Mouse (Mus musculus): ENCODE data around the gene Golga1. TPM values are rescaled to one million over a fixed set of nuclear protein-coding genes. Genes with fewer than 3 reads are reported as not detected.
"Not testable (repeated sequence)": the region's sequence is repeated elsewhere in the genome, so short reads cannot be mapped to it uniquely, and the experiment has no call there.

Gene Golga1
- polyA plus RNA-seq, 1 experiment from 2014 or later: 26.7 TPM

DNA sequence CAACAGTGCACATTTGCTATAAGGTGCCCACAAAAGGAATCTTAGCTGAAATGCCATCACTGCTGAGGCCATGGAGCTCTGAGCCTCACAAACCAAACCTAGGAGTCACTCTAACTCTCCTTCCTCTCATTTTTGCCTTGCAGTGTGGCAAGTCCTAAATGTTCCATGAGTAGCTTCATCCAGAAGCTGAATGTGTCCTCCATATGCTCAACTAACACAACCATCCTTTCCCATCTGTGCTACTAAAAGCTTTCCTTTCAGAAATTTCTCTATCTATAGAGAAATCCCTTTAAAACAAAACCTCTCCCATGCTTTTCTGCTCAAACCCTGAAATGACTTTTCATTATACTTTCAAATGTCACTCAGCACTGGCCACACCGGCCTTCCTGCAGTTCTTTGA is 33.7 kb downstream of the Golga1 start:
- Histone ChIP-seq H3K36me3 (ENCODE audit: control insufficient read depth, insufficient read depth) (peaks cover 69% of the 10 kb centered on the region), H3K27ac (ENCODE audit: low read depth, low read length) (no peak overlapping the region), H3K4me1 (replicated peaks; ENCODE audit: control insufficient read depth, insufficient read depth, low read length) (no peaks in the 10 kb centered on the region), H3K27me3 (replicated peaks; ENCODE audit: control insufficient read depth, insufficient read depth, low read length) (no peaks in the 10 kb centered on the region), H3K9me3 (ENCODE audit: control insufficient read depth) (no peaks in the 10 kb centered on the region), H3K9ac (ENCODE audit: low read depth, low read length) (no peak overlapping the region), H3K4me3 (ENCODE audit: low read depth, low read length) (no peak overlapping the region), H3K4me2 (replicated peaks; ENCODE audit: low read depth) (no peak overlapping the region)
- WGBS: 94% methylated on average over 1 of the region's 1 CpGs
- ATAC-seq: no peak
- TF ChIP-seq CTCF (IDR thresholded peaks at IDR 0.05; ENCODE audit: low read depth): no peak

DNA sequence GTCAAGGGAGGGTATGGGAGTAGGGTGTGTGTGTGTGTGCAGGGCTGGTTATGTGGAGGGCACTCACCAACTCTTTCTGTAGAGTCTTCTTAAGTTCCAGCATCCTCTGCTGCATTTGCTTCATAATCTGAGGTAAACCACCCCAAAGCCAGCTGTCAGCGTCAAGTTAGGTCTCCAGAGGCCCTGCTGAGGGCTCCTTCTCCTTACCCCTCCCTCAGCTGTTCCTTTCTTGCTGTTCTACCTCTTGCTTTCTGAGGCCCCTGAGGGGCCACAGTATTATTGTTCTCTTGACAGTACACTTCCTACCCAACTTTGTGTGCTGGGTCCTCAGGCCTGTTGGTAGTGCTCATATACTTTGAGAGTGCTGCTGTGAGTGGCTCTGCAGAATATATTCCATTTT is 45.3 kb downstream of the Golga1 start:
- Histone ChIP-seq H3K27me3 (replicated peaks; ENCODE audit: control insufficient read depth, insufficient read depth, low read length) (no peaks in the 10 kb centered on the region), H3K9me3 (ENCODE audit: control insufficient read depth) (no peaks in the 10 kb centered on the region), H3K27ac (ENCODE audit: low read depth, low read length) (no peak overlapping the region), H3K4me1 (replicated peaks; ENCODE audit: control insufficient read depth, insufficient read depth, low read length) (no peaks in the 10 kb centered on the region), H3K4me3 (ENCODE audit: low read depth, low read length) (no peak overlapping the region), H3K4me2 (replicated peaks; ENCODE audit: low read depth) (no peak overlapping the region), H3K36me3 (ENCODE audit: control insufficient read depth, insufficient read depth) (peaks cover 83% of the 10 kb centered on the region), H3K9ac (ENCODE audit: low read depth, low read length) (no peak overlapping the region)
- ATAC-seq: no peak
- WGBS: 100% methylated on average over 1 of the region's 1 CpGs
- no peak for TF ChIP-seq CTCF (IDR thresholded peaks at IDR 0.05; ENCODE audit: low read depth)

DNA sequence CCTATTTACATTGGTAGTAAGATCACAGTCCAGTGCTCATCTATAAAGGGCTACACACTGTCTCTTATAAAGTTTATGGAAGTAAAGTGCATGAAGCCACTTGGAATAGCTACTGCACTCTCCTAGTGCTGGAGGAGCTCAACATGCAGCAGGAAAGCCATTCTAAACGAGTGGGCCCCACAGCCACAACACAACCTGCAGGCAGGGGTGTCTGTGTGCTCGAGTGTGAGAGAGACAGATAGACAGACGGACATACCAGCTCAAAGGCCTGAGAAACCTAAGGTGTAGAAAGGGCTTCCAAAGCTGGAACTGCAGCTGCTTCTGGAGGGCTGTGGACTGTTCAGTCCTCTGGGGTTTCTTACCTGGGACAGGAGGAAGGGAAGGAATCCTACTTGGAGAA is 48.8 kb downstream of the Golga1 start:
- Histone ChIP-seq H3K27ac (ENCODE audit: low read depth, low read length) (no peak overlapping the region), H3K9ac (ENCODE audit: low read depth, low read length) (no peak overlapping the region), H3K36me3 (ENCODE audit: control insufficient read depth, insufficient read depth) (peaks cover 82% of the 10 kb centered on the region), H3K4me2 (replicated peaks; ENCODE audit: low read depth) (no peak overlapping the region), H3K4me3 (ENCODE audit: low read depth, low read length) (no peak overlapping the region), H3K27me3 (replicated peaks; ENCODE audit: control insufficient read depth, insufficient read depth, low read length) (no peaks in the 10 kb centered on the region), H3K9me3 (ENCODE audit: control insufficient read depth) (no peaks in the 10 kb centered on the region), H3K4me1 (replicated peaks; ENCODE audit: control insufficient read depth, insufficient read depth, low read length) (no peaks in the 10 kb centered on the region)
- ATAC-seq: no peak
- no peak for TF ChIP-seq CTCF (IDR thresholded peaks at IDR 0.05; ENCODE audit: low read depth)
- 73% methylated on average over 3 of the region's 3 CpGs for WGBS

DNA sequence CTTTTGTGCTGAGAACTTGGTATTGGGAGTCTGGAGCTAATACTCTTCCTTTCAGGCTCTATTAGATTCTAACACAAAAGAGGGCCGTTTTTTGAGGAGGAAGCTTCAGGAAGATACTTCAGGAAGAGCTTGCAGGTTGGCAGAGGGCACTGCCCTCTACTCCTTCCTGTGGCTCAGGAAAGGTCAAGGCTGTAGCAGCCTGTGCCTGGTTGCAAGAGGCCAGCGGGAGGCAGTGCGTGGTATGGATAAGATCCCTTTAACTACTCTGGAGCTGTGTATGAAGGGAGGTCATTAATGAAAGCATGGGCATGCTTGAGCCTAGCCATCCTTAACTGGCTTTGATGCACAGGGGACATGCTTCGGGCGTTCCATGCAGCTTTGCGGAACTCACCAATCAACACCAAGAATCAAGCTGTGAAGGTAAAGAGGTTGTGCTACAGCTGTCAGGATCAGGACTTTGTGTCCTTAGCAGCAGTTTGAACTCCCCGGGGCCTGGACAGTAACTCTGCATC is 52.5 kb downstream of the Golga1 start:
- Histone ChIP-seq H3K4me3 (ENCODE audit: low read depth, low read length) (no peak overlapping the region), H3K4me2 (replicated peaks; ENCODE audit: low read depth) (no peak overlapping the region), H3K27ac (ENCODE audit: low read depth, low read length) (no peak overlapping the region), H3K27me3 (replicated peaks; ENCODE audit: control insufficient read depth, insufficient read depth, low read length) (no peaks in the 10 kb centered on the region), H3K9me3 (ENCODE audit: control insufficient read depth) (no peaks in the 10 kb centered on the region), H3K4me1 (replicated peaks; ENCODE audit: control insufficient read depth, insufficient read depth, low read length) (0 out of 2 replicates have a peak, but pooled peaks cover 8% of the 10 kb centered on the region), H3K9ac (ENCODE audit: low read depth, low read length) (no peak overlapping the region), H3K36me3 (ENCODE audit: control insufficient read depth, insufficient read depth) (peaks cover 58% of the 10 kb centered on the region)
- no peak for TF ChIP-seq CTCF (IDR thresholded peaks at IDR 0.05; ENCODE audit: low read depth)
- WGBS: 86% methylated on average over 7 of the region's 7 CpGs
- ATAC-seq: no peak

DNA sequence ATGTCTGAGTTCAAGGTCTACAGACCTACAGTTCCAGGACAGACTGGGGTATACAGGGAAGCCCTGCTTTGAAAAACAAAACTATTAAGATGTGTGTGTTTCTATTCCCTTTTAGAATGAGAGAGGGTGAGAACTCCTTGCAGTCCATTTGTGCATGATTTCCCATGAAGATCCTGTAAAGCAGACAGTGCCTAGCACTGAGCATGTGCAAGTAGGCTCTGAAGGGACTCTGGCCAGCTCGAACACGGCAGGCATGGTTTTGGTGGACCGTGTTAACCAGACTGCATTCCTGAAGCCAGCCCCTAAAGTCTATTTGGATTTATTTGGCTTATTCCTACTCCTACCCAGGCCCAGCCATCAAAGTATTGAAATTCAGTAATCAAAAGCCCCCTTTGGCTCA is 53.4 kb downstream of the Golga1 start:
- TF ChIP-seq CTCF (IDR thresholded peaks at IDR 0.05; ENCODE audit: low read depth): no peak
- Histone ChIP-seq H3K4me3 (ENCODE audit: low read depth, low read length) (no peak overlapping the region), H3K9ac (ENCODE audit: low read depth, low read length) (no peak overlapping the region), H3K36me3 (ENCODE audit: control insufficient read depth, insufficient read depth) (peaks cover 49% of the 10 kb centered on the region), H3K4me2 (replicated peaks; ENCODE audit: low read depth) (no peak overlapping the region), H3K9me3 (ENCODE audit: control insufficient read depth) (no peaks in the 10 kb centered on the region), H3K27ac (ENCODE audit: low read depth, low read length) (no peak overlapping the region), H3K27me3 (replicated peaks; ENCODE audit: control insufficient read depth, insufficient read depth, low read length) (no peaks in the 10 kb centered on the region), H3K4me1 (replicated peaks; ENCODE audit: control insufficient read depth, insufficient read depth, low read length) (0 out of 2 replicates have a peak, but pooled peaks cover 8% of the 10 kb centered on the region)
- no peak for ATAC-seq
- WGBS: 79% methylated on average over 3 of the region's 3 CpGs

DNA sequence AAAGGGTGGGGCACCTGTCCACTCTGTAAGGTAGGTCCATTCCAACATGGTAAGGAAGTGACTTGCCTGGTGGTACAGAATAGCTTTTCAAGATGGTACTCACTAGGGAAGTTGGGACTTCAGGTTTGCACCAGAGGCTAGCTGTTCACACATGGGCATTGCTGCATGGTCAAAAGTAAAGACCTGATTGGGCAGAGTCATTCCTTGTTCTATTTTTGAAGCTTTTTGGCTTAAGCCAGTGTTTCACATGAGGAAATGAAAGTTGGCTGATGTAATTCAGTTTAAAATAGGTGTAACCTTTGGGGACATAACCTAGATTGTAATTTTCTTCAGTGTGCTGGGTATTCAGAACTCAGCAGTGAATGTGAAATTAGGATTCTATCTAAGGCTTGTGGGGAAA is 54.1 kb downstream of the Golga1 start:
- Histone ChIP-seq H3K4me1 (replicated peaks; ENCODE audit: control insufficient read depth, insufficient read depth, low read length) (0 out of 2 replicates have a peak, but pooled peaks cover 8% of the 10 kb centered on the region), H3K4me3 (ENCODE audit: low read depth, low read length) (no peak overlapping the region), H3K27me3 (replicated peaks; ENCODE audit: control insufficient read depth, insufficient read depth, low read length) (no peaks in the 10 kb centered on the region), H3K36me3 (ENCODE audit: control insufficient read depth, insufficient read depth) (peaks cover 43% of the 10 kb centered on the region), H3K4me2 (replicated peaks; ENCODE audit: low read depth) (no peak overlapping the region), H3K9me3 (ENCODE audit: control insufficient read depth) (no peaks in the 10 kb centered on the region), H3K9ac (ENCODE audit: low read depth, low read length) (no peak overlapping the region), H3K27ac (ENCODE audit: low read depth, low read length) (no peak overlapping the region)
- TF ChIP-seq CTCF (IDR thresholded peaks at IDR 0.05; ENCODE audit: low read depth): no peak
- no peak for ATAC-seq

DNA sequence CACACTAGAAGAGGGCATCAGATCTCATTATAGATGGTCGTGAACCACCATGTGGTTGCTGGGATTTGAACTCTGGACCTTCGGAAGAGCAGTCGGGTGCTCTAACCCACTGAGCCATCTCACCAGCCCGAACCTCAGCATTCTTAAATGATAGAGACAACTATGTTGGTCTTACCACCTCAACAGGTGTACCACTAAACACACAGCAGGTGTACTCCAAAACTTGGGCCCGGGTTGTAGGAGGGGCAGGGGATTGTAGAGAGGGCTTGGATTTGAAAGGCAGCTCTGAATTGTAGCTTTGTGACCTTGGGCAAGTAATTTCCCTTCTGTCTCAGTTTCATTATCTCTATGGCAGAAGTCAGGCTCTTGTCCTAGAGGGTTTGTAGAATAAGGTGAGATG is 55.2 kb downstream of the Golga1 start:
- not testable (repeated sequence) for H3K4me2 ChIP-seq (replicated peaks; ENCODE audit: low read depth); H3K27me3 ChIP-seq (replicated peaks; ENCODE audit: control insufficient read depth, insufficient read depth, low read length); H3K4me1 ChIP-seq (replicated peaks; ENCODE audit: control insufficient read depth, insufficient read depth, low read length); H3K4me3 ChIP-seq (ENCODE audit: low read depth, low read length); ATAC-seq; H3K9ac ChIP-seq (ENCODE audit: low read depth, low read length); H3K27ac ChIP-seq (ENCODE audit: low read depth, low read length); H3K9me3 ChIP-seq (ENCODE audit: control insufficient read depth)
- WGBS: 94% methylated on average over 4 of the region's 5 CpGs
- peaks cover 31% of the 10 kb centered on the region for H3K36me3 ChIP-seq (ENCODE audit: control insufficient read depth, insufficient read depth)
